Mouse (Mus musculus) megakaryocyte, embryonic 14.5 days (primary cell): ENCODE results near the gene Gabrr1.

Source experiments
- FLI1 ChIP-seq: IDR thresholded peaks from 2 replicates; pipeline ENCODE4 v1.6.1; 2012; ENCODE audit warnings: low read length, inconsistent platforms, mixed read lengths
- GATA1 ChIP-seq: IDR thresholded peaks from 3 replicates; pipeline ENCODE4 v1.6.1; 2012; ENCODE audit warnings: mixed read lengths, low read length, inconsistent platforms, borderline replicate concordance

- no peak for TF ChIP-seq FLI1
- no peak for TF ChIP-seq GATA1
These were observed 16.8 kb downstream of the Gabrr1 start for GRCm38 (mm10) chr4:33149150-33149549.
